In the genomic region with DNA sequence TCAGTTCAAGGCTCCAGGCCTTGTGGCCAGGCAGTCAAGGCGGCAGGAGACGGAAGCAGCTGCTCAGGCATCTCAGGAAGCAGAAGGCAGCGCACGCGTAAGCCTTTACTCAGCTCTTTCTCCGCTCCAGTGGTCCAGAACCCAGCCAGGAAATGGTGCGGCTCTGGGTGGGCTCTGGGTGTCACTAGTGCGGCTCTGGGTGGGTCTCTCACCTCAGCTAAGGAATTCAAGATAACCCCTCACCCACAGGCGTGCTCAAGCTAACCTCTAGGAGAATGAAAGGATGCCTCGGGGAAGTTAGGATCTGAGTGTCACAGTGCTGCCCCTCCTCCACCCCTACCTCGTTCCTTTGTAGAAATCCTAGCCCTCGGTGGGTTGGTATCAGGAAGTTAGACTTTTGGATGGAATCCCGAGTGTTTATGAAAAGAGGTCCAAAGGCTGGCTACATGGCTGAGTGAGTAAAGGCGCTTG, we compare ENCODE assay signal across 9 mouse cellular contexts. TPM values are rescaled to one million over a fixed set of nuclear protein-coding genes. Genes with fewer than 3 reads are reported as not detected.
DNase-seq lines count a peak whose midpoint lies in the region; ATAC-seq and TF ChIP-seq lines count a peak whose summit lies in the region.
"Had no signal": no experiment of that assay in that cellular context is flagged by ENCODE, and none has a peak within 500 bp of the region (broad histone marks: within the 10 kb centered on the region; RNA-seq: fewer than 3 reads in every experiment).

No protein-coding gene starts in this region.

- H3K9me3 ChIP-seq in kidney, postnatal 0 days (replicated peaks; ENCODE audit: low read length) = no peaks in the 10 kb centered on the region

- intact Hi-C loops in left cerebral cortex, postnatal 36 days (cut with DNase I) = no loop called here

- H3K4me3 ChIP-seq in kidney, postnatal 0 days (replicated peaks; ENCODE audit: low read depth, low read length) = no peak overlapping the region

- 0 out of 2 replicates have a peak, but pooled peaks cover 3% of the 10 kb centered on the region for H3K4me1 ChIP-seq in kidney, postnatal 0 days (replicated peaks; ENCODE audit: insufficient read depth, low read length)

- TF ChIP-seq CTCF in kidney, postnatal 0 days (IDR thresholded peaks at IDR 0.05; ENCODE audit: low read depth) = no peak

- 25% methylated on average over 14 of the region's 14 CpGs for whole genome bisulfite sequencing in kidney, postnatal 0 days

- H3K27ac ChIP-seq in kidney, postnatal 0 days = peak overlapping the region; percentile 75

- no peaks in the 10 kb centered on the region for H3K36me3 ChIP-seq in kidney, postnatal 0 days (ENCODE audit: insufficient read depth, low read length)

- peak; percentile 11 for DNase-seq in lung, postnatal 10 days
- no peak for DNase-seq in lung, postnatal 36 days
- peak; percentile 33 for DNase-seq in embryo, embryonic 9.5 days (ENCODE audit: extremely low spot score)
- peak; percentile 69 for DNase-seq in kidney, postnatal 0 days (ENCODE audit: low spot score)
- no peak for DNase-seq in adipocyte (ENCODE audit: low spot score)
- no peak for DNase-seq in left cerebral cortex, postnatal 36 days (ENCODE audit: low spot score in 2 of 2)
- DNase-seq: retina, postnatal 1 day had no signal

- H3K4me2 ChIP-seq in kidney, postnatal 0 days (ENCODE audit: low read length) = peak overlapping the region; percentile 16; the same call in 1 of the 2 replicates

- H3K27me3 ChIP-seq in kidney, postnatal 0 days (ENCODE audit: insufficient read depth, low read length) = no peaks in the 10 kb centered on the region

- H3K9ac ChIP-seq in kidney, postnatal 0 days (ENCODE audit: low read depth, low read length) = no peak overlapping the region

- peak; percentile 86 for ATAC-seq in kidney, postnatal 0 days (replicated peaks; ENCODE audit: low FRiP score, low read depth)
- ATAC-seq in neutrophil, adult 5-6 weeks (ENCODE audit: extremely low read depth, insufficient number of reproducible peaks, low FRiP score, poor library complexity, severe bottlenecking) = peak; percentile 48; the same call in 1 of the 2 replicates
- ATAC-seq: midbrain, embryonic 16.5 days had no signal

RNA-seq across cellular contexts. Expression of gene Syde2, which starts 18.6 kb away (rescaled TPM):
- polyA plus RNA-seq in kidney, postnatal 0 days (2015; fragmentation: Nextera tagmentation; extraction: Ambion mirVana) = 1.8 and 1.9 TPM in 2 replicates
- total RNA-seq in neutrophil, adult 5-6 weeks (2017) = 0.12 and 0.35 TPM in 2 replicates
- total RNA-seq in left cerebral cortex, postnatal 36 days (2021) = 1 to 10 TPM; 3.1 to 3.5 TPM

RNA-seq across cellular contexts. Expression of gene 2410004B18Rik, which starts 31.3 kb away (rescaled TPM):
- 43.1 and 48.2 TPM in 2 replicates for polyA plus RNA-seq in kidney, postnatal 0 days (2015; fragmentation: Nextera tagmentation; extraction: Ambion mirVana)
- 45.2 and 50.5 TPM in 2 replicates for total RNA-seq in neutrophil, adult 5-6 weeks (2017)
- total RNA-seq in left cerebral cortex, postnatal 36 days (2021) = 10 to 100 TPM; 36.8 to 44.5 TPM

RNA-seq across cellular contexts. Expression of gene Bcl10, which starts 46.5 kb away (rescaled TPM):
- polyA plus RNA-seq in kidney, postnatal 0 days (2015; fragmentation: Nextera tagmentation; extraction: Ambion mirVana) = 57.7 and 62.2 TPM in 2 replicates
- 126 and 152 TPM in 2 replicates for total RNA-seq in neutrophil, adult 5-6 weeks (2017)
- 10 to 100 TPM; 12.1 to 14.8 TPM for total RNA-seq in left cerebral cortex, postnatal 36 days (2021)

Comparison
In these comparisons a context has a peak if more than half of its experiments do, and no peak if none do; other contexts are left out.
1. DNase-seq: peak in lung, postnatal 10 days (single experiment), embryo, embryonic 9.5 days (single experiment) and kidney, postnatal 0 days (single experiment); none in lung, postnatal 36 days (single experiment), adipocyte (single experiment) and left cerebral cortex, postnatal 36 days (0 of 2).